Mouse (Mus musculus): Measurements from ENCODE around the gene BC030500. TPM values are rescaled to one million over a fixed set of nuclear protein-coding genes. Genes with fewer than 3 reads are reported as not detected.

Gene BC030500
- polyA plus RNA-seq, 1 experiment from 2014 or later, result 9.0 TPM

Other genes with a start within 250 kb of the BC030500 start
- gene Galntl6, start 885 bp downstream of the BC030500 start, polyA plus RNA-seq (2015; fragmentation: Nextera tagmentation; extraction: Ambion mirVana), result 6.8 and 8.7 TPM in 2 replicates